Mouse (Mus musculus): ENCODE data around the gene Spsb4. TPM values are rescaled to one million over a fixed set of nuclear protein-coding genes. Genes with fewer than 3 reads are reported as not detected.

Spsb4 gene
- polyA plus RNA-seq, 1 experiment from 2014 or later: 58.0 TPM

- H3K27me3 ChIP-seq: no peaks in the 10 kb centered on the region
- H3K9ac ChIP-seq: no peak overlapping the region
- H3K4me1 ChIP-seq: peaks cover 96% of the 10 kb centered on the region
- no peak overlapping the region for H3K4me3 ChIP-seq (replicated peaks)
- 25% methylated on average over 10 of the region's 10 CpGs for WGBS
- peak overlapping the region; percentile 79 for H3K27ac ChIP-seq
- no peaks in the 10 kb centered on the region for H3K36me3 ChIP-seq
- H3K9me3 ChIP-seq (replicated peaks): no peaks in the 10 kb centered on the region
- no peak for ATAC-seq (replicated peaks; ENCODE audit: low FRiP score)
- no peak overlapping the region for H3K4me2 ChIP-seq
Observed at GRCm38 (mm10) chr9:96989389-96989990, 29.2 kb downstream of the Spsb4 start.

- H3K9ac ChIP-seq: no peak overlapping the region
- ATAC-seq (replicated peaks; ENCODE audit: low FRiP score): peak; percentile 61
- H3K4me3 ChIP-seq (replicated peaks): no peak overlapping the region
- peak overlapping the region; percentile 76 for H3K27ac ChIP-seq
- WGBS: 8% methylated on average over 11 of the region's 11 CpGs
- H3K4me1 ChIP-seq: peaks cover 96% of the 10 kb centered on the region
- H3K9me3 ChIP-seq (replicated peaks): no peaks in the 10 kb centered on the region
- H3K27me3 ChIP-seq: no peaks in the 10 kb centered on the region
- H3K36me3 ChIP-seq: no peaks in the 10 kb centered on the region
- peak overlapping the region; percentile 0; the same call in 1 of the 2 replicates for H3K4me2 ChIP-seq
Observed at GRCm38 (mm10) chr9:96986797-96987473, 31.7 kb downstream of the Spsb4 start.

DNA sequence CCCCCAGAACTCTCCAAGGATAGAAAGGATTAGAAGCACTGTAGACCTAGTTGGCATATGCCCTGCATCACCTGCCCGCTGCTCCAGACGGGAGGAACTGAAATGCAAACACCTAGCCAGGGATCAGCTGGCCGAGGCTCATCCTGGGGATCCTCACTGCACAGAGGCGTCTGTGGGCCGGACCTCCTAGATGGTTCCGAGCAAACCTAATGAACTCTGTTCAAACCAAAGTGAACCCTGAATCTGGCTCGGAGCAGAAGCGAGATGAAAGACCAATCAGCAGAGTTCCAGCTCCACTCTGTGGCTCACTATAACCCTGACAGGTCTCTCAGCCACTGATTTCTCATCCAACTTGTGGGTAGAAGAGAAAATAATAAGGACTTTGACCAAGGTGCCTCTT lies 34.6 kb downstream of the Spsb4 start:
- Histone ChIP-seq H3K27me3 (no peaks in the 10 kb centered on the region), H3K4me2 (no peak overlapping the region), H3K4me3 (replicated peaks) (no peak overlapping the region), H3K27ac (0 out of 2 replicates have a peak overlapping the region, but pooled peaks have one; percentile 80), H3K4me1 (peaks cover 96% of the 10 kb centered on the region), H3K9ac (no peak overlapping the region), H3K9me3 (replicated peaks) (no peaks in the 10 kb centered on the region), H3K36me3 (no peaks in the 10 kb centered on the region)
- ATAC-seq (replicated peaks; ENCODE audit: low FRiP score): no peak
- WGBS: 83% methylated on average over 8 of the region's 8 CpGs

GRCm38 (mm10) chr9:96982940-96983339 lies 35.7 kb downstream of the Spsb4 start:
- no peak overlapping the region for H3K9ac ChIP-seq
- peaks cover 98% of the 10 kb centered on the region for H3K4me1 ChIP-seq
- no peaks in the 10 kb centered on the region for H3K9me3 ChIP-seq (replicated peaks)
- no peak for ATAC-seq (replicated peaks; ENCODE audit: low FRiP score)
- peak overlapping the region; percentile 80 for H3K27ac ChIP-seq
- no peaks in the 10 kb centered on the region for H3K36me3 ChIP-seq
- WGBS: 31% methylated on average over 3 of the region's 3 CpGs
- no peak overlapping the region for H3K4me3 ChIP-seq (replicated peaks)
- no peak overlapping the region for H3K4me2 ChIP-seq
- no peaks in the 10 kb centered on the region for H3K27me3 ChIP-seq

- peak; percentile 6 for ATAC-seq (replicated peaks; ENCODE audit: low FRiP score)
- H3K27me3 ChIP-seq: no peaks in the 10 kb centered on the region
- H3K4me1 ChIP-seq: peaks cover 98% of the 10 kb centered on the region
- H3K9me3 ChIP-seq (replicated peaks): no peaks in the 10 kb centered on the region
- H3K27ac ChIP-seq: peak overlapping the region; percentile 80
- no peak overlapping the region for H3K9ac ChIP-seq
- H3K36me3 ChIP-seq: no peaks in the 10 kb centered on the region
- 13% methylated on average over 3 of the region's 3 CpGs for WGBS
- no peak overlapping the region for H3K4me3 ChIP-seq (replicated peaks)
- H3K4me2 ChIP-seq: no peak overlapping the region
Observed at GRCm38 (mm10) chr9:96982351-96982750, 36.3 kb downstream of the Spsb4 start.

DNA sequence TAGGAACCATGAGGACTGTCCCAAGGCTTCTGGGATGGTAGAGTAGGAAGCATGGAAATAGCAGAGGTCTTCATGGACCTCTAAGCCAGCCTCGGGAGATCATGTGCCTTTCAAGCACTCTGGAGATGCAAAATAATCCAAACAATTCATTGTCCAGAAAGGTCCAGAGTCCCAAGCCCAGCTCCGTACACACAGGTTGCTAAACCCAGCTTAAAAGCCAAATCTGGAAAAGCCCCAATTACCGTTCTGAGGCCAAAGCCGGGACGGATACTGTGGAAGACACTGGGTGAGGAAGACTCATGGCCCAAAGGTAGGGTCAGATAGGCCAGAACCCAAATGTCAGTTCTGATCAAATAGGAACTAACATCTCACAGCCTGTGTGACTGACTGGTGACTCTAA lies 36.8 kb downstream of the Spsb4 start:
- Histone ChIP-seq H3K27ac (peak overlapping the region; percentile 80), H3K4me3 (replicated peaks) (no peak overlapping the region), H3K4me2 (no peak overlapping the region), H3K9ac (no peak overlapping the region), H3K27me3 (no peaks in the 10 kb centered on the region), H3K4me1 (peaks cover 96% of the 10 kb centered on the region), H3K36me3 (no peaks in the 10 kb centered on the region), H3K9me3 (replicated peaks) (no peaks in the 10 kb centered on the region)
- 51% methylated on average over 5 of the region's 5 CpGs for WGBS
- ATAC-seq (replicated peaks; ENCODE audit: low FRiP score): no peak

DNA sequence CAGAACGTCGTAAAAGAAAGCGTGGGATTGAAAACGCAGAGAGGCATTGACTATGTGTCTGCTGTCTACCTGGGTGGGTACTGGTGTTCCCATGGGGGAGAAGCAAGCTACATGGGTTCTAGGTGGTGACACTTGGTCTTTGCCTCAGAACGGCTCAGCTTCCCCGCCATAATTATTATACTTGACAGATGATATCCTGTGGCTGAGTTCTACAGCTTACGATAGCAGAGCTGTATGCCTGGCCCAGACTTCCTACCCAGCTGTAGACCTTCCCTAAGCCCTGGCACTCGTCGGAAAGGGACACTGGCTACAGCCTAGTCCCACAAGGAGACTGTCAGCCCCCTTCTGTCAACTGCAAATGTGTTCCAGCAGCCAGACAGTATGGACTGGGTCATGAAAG lies 37.5 kb downstream of the Spsb4 start:
- ATAC-seq (replicated peaks; ENCODE audit: low FRiP score): no peak
- Histone ChIP-seq H3K4me2 (no peak overlapping the region), H3K4me3 (replicated peaks) (no peak overlapping the region), H3K9me3 (replicated peaks) (no peaks in the 10 kb centered on the region), H3K4me1 (peaks cover 89% of the 10 kb centered on the region), H3K9ac (no peak overlapping the region), H3K36me3 (no peaks in the 10 kb centered on the region), H3K27me3 (no peaks in the 10 kb centered on the region), H3K27ac (peak overlapping the region; percentile 80)
- 13% methylated on average over 9 of the region's 9 CpGs for WGBS

DNA sequence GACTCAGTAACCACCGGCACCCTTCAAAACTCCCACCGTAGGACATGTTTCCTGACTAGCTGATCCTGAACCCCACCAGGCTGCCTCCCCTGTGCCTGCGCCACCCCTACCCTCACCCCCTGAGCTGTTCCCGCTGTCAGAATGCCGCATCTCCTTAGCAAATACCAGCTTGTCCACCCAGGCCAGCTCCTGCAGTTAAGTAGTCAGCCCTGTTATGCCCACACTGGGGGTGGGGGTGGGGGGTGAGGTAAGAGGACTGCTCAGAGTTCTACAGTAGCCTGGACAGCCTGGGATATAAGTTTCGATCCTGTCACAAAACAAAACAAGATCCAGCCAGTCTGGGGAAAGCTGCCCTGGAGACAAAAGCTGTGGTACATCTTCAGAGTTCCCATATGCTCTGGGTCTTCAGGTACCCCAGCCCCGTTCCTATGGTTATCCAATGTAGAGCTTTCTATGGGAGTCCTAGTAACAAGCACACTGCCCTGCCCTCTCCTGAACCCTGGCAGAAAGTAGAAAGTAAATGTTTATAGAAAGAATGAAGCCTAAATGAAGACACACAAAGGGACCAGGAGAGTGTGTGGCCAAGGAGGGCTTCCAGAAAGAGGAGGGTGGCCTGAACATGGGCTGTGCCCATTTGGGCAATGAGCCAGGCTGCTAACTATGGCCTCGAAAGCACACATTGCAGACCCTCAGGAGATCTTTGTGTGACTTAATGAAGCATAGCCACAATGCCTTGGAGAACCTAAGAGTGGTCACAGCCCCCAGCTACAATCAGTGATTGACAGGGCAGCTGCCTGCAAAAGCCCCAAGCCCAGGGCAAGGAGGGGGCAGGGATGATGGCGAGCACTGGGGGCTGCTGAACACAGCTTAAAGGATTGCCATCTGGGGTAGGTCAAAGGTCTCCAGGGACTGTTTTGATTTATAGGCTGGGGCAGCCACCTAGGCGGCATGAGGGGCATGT lies 38.3 kb downstream of the Spsb4 start:
- no peak overlapping the region for H3K9ac ChIP-seq
- H3K36me3 ChIP-seq: no peaks in the 10 kb centered on the region
- no peaks in the 10 kb centered on the region for H3K27me3 ChIP-seq
- peak; percentile 55 for ATAC-seq (replicated peaks; ENCODE audit: low FRiP score)
- H3K4me2 ChIP-seq: 0 out of 2 replicates have a peak overlapping the region, but pooled peaks have one; percentile 7
- peaks cover 81% of the 10 kb centered on the region for H3K4me1 ChIP-seq
- H3K4me3 ChIP-seq (replicated peaks): no peak overlapping the region
- H3K9me3 ChIP-seq (replicated peaks): no peaks in the 10 kb centered on the region
- peak overlapping the region; percentile 80 for H3K27ac ChIP-seq
- 27% methylated on average over 10 of the region's 10 CpGs for WGBS

GRCm38 (mm10) chr9:96979417-96980030 lies 39.1 kb downstream of the Spsb4 start:
- H3K4me1 ChIP-seq: peaks cover 73% of the 10 kb centered on the region
- no peak overlapping the region for H3K4me3 ChIP-seq (replicated peaks)
- peak overlapping the region; percentile 80 for H3K27ac ChIP-seq
- no peaks in the 10 kb centered on the region for H3K36me3 ChIP-seq
- WGBS: 23% methylated on average over 13 of the region's 13 CpGs
- ATAC-seq (replicated peaks; ENCODE audit: low FRiP score): 0 out of 2 replicates have a peak, but pooled peaks have one; percentile 19
- peak overlapping the region; percentile 31; the same call in 1 of the 2 replicates for H3K4me2 ChIP-seq
- H3K27me3 ChIP-seq: no peaks in the 10 kb centered on the region
- no peaks in the 10 kb centered on the region for H3K9me3 ChIP-seq (replicated peaks)
- H3K9ac ChIP-seq: no peak overlapping the region

DNA sequence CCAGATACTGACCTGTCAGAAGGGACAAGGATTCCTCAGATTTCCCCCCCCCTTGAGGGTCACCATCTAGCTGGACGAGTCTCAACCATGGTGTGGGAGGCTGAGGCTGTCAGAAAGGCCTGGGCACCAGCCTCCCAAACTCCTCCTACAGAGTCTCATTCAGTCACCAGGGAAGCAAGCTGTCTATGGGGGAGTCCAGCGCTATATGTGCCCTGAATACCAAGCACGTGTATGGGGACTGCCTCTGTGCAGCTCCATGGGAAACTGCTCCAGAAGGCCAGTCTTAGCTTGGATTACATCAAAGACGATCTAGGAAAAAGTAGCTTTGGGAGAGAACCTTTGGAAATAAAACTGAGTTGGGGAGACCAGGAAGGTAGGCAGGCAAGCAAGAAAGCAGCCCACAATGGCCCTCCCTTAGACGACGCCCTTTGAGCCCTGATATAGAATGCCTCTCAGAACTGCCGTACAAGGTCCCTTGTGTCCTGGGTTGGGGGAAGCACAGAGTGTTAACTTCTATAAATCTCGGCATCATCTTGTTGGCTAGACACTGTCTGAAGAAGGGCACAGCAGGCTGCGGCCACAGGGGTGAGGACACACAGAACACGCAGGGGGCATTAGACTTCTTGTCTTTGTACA lies 40.4 kb downstream of the Spsb4 start:
- Histone ChIP-seq H3K9ac (no peak overlapping the region), H3K27ac (no peak overlapping the region), H3K36me3 (no peaks in the 10 kb centered on the region), H3K27me3 (no peaks in the 10 kb centered on the region), H3K4me1 (peaks cover 69% of the 10 kb centered on the region), H3K4me3 (replicated peaks) (no peak overlapping the region), H3K4me2 (no peak overlapping the region), H3K9me3 (replicated peaks) (no peaks in the 10 kb centered on the region)
- WGBS: 51% methylated on average over 10 of the region's 10 CpGs
- no peak for ATAC-seq (replicated peaks; ENCODE audit: low FRiP score)
